In the genomic region with DNA sequence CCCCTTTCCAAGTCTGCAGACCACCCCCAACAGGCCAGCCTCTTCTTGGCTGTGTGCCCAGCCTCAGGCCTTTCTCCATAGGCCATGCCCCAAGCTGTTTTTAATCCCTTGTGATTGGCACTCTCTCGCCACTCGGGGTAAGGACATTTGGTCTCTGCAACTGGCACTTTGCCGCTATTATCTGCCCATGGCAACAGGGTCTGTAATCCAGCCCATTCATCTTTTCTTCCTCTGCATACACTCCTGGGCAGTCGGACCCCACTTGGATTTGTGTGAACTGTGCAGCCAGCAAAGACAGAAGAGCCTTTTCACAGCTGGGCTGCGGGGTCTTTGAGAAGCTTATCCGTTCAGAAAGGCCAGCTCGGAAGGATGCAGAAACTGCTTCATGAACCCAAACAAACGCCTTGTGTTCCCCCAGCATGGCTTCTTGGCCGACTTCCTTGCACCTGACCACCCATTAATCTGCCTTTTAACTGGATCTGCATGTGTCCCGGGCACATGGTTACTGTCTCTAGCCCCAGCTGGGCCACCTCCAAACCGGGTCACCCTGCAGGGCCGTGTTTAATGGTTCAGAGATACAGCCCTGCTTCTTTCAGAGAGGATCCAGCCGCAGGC, we compare ENCODE assay signal across 8 mouse cellular contexts.
DNase-seq lines count a peak whose midpoint lies in the region.

No protein-coding gene starts in this region.

- peak; percentile 70 to 78 for DNase-seq in kidney, postnatal 4 days
- DNase-seq in kidney, postnatal 25 days: no peak
- peak; percentile 81 to 89 for DNase-seq in cerebellum, postnatal 14 days
- DNase-seq in gastrocnemius, postnatal 14 days: peak; percentile 44
- DNase-seq in left cerebral cortex, postnatal 36 days (ENCODE audit: low spot score in 2 of 2): peak; percentile 10 to 37
- DNase-seq in right cerebral cortex, postnatal 36 days (ENCODE audit: low spot score in 2 of 2): peak; percentile 30 to 34
- DNase-seq in spleen, adult 18-20 months: no peak
- no peak for DNase-seq in adrenal gland, postnatal 25 days

- intact Hi-C loops in gastrocnemius, postnatal 14 days (cut with DNase I; ENCODE audit: low total_unique reads): no loop called here
- intact Hi-C loops in left cerebral cortex, postnatal 36 days (cut with DNase I): no loop called here

Comparison
In these comparisons a context has a peak if more than half of its experiments do, and no peak if none do; other contexts are left out.
1. DNase-seq: peak in kidney, postnatal 4 days (2 of 2), cerebellum, postnatal 14 days (2 of 2), gastrocnemius, postnatal 14 days (single experiment), left cerebral cortex, postnatal 36 days (2 of 2) and right cerebral cortex, postnatal 36 days (2 of 2); none in kidney, postnatal 25 days (0 of 2), spleen, adult 18-20 months (0 of 2) and adrenal gland, postnatal 25 days (single experiment).